Mouse (Mus musculus): ENCODE results near the gene Polr2b.

Gene Polr2b

GRCm38 (mm10) chr5:77364443-77365038 lies 54.6 kb downstream of the Polr2b start:
- no peak for DNase-seq (ENCODE audit: low spot score)

GRCm38 (mm10) chr5:77366313-77366712 lies 56.4 kb downstream of the Polr2b start:
- DNase-seq (ENCODE audit: low spot score) = no peak

- DNase-seq (ENCODE audit: low spot score) = no peak
These were observed 57.2 kb downstream of the Polr2b start for GRCm38 (mm10) chr5:77367145-77367544.

GRCm38 (mm10) chr5:77367682-77368081 lies 57.7 kb downstream of the Polr2b start:
- no peak for DNase-seq (ENCODE audit: low spot score)

- DNase-seq (ENCODE audit: low spot score) = no peak
These were observed 58.2 kb downstream of the Polr2b start for GRCm38 (mm10) chr5:77368194-77368593.

- no peak for DNase-seq (ENCODE audit: low spot score)
These were observed 59.4 kb downstream of the Polr2b start for GRCm38 (mm10) chr5:77369394-77369793.

- no peak for DNase-seq (ENCODE audit: low spot score)
These were observed 60.5 kb downstream of the Polr2b start for GRCm38 (mm10) chr5:77370378-77370892.

- no peak for DNase-seq (ENCODE audit: low spot score)
These were observed 62.3 kb downstream of the Polr2b start for GRCm38 (mm10) chr5:77372242-77372641.

- DNase-seq (ENCODE audit: low spot score) = peak; percentile 85
These were observed 62.8 kb downstream of the Polr2b start for GRCm38 (mm10) chr5:77372778-77373177.

- no peak for DNase-seq (ENCODE audit: low spot score)
These were observed 65.0 kb downstream of the Polr2b start for GRCm38 (mm10) chr5:77374945-77375344.

GRCm38 (mm10) chr5:77375546-77375945 lies 65.6 kb downstream of the Polr2b start:
- no peak for DNase-seq (ENCODE audit: low spot score)

GRCm38 (mm10) chr5:77378027-77378426 lies 68.1 kb downstream of the Polr2b start:
- DNase-seq (ENCODE audit: low spot score) = no peak

- DNase-seq (ENCODE audit: low spot score) = peak; percentile 67
These were observed 69.6 kb downstream of the Polr2b start for GRCm38 (mm10) chr5:77379434-77380135.

- DNase-seq (ENCODE audit: low spot score) = no peak
These were observed 70.5 kb downstream of the Polr2b start for GRCm38 (mm10) chr5:77380321-77380901.

GRCm38 (mm10) chr5:77381283-77381682 lies 71.3 kb downstream of the Polr2b start:
- DNase-seq (ENCODE audit: low spot score) = no peak

- no peak for DNase-seq (ENCODE audit: low spot score)
These were observed 71.7 kb downstream of the Polr2b start for GRCm38 (mm10) chr5:77381686-77382085.

- no peak for DNase-seq (ENCODE audit: low spot score)
These were observed 74.0 kb downstream of the Polr2b start for GRCm38 (mm10) chr5:77383799-77384554.

- DNase-seq (ENCODE audit: low spot score) = no peak
These were observed 74.8 kb downstream of the Polr2b start for GRCm38 (mm10) chr5:77384724-77385123.

GRCm38 (mm10) chr5:77385221-77385620 lies 75.3 kb downstream of the Polr2b start:
- no peak for DNase-seq (ENCODE audit: low spot score)

- DNase-seq (ENCODE audit: low spot score) = no peak
These were observed 76.1 kb downstream of the Polr2b start for GRCm38 (mm10) chr5:77385900-77386595.

- no peak for DNase-seq (ENCODE audit: low spot score)
These were observed 76.9 kb downstream of the Polr2b start for GRCm38 (mm10) chr5:77386596-77387413.
